Mouse (Mus musculus): ENCODE data around the gene St5. TPM values are rescaled to one million over a fixed set of nuclear protein-coding genes. Genes with fewer than 3 reads are reported as not detected.

Gene St5
- polyA plus RNA-seq, 1 experiment = 47.6 TPM

DNA sequence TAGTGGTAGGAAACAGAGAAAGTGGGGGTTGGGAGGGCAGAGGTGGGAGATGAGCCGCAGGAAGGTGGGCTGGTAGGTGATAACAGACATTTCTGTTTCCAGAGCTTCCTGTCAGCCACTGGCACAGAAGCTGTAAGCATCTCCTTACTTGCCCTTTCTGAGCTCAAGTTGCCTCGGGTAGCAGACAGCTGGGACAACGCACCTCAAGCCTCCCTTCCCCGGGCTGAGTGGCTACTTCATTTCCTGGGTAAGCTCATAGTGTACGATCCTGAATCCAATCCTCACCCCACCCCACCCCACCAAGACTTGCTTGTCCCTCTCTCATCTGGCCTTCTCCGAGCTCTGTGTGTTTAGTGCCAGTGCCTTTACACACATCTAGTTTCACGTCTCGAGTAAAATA, 115.3 kb downstream of the St5 start:
- TF ChIP-seq CTCF (conservative IDR thresholded peaks at IDR 0.05; ENCODE audit: insufficient read depth, insufficient read length, low read depth, low read length) (no peak), POLR2A (IDR thresholded peaks at IDR 0.05; ENCODE audit: low read depth, low read length) (no peak)
- H3K4me1 ChIP-seq (ENCODE audit: control insufficient read depth, insufficient read depth, low read length) = 0 out of 2 replicates have a peak, but pooled peaks cover 18% of the 10 kb centered on the region
- DNase-seq = no peak
- H3K4me3 ChIP-seq (ENCODE audit: insufficient read depth, low read depth, low read length) = no peak overlapping the region
- no peaks in the 10 kb centered on the region for H3K27me3 ChIP-seq (replicated peaks; ENCODE audit: control insufficient read depth, insufficient read depth, low read length)
- WGBS = 49% methylated on average over 8 of the region's 8 CpGs
- no peaks in the 10 kb centered on the region for H3K36me3 ChIP-seq (ENCODE audit: control insufficient read depth, insufficient read depth, low read length)
- no peak overlapping the region for H3K27ac ChIP-seq (ENCODE audit: insufficient read depth, low read depth, low read length)

DNA sequence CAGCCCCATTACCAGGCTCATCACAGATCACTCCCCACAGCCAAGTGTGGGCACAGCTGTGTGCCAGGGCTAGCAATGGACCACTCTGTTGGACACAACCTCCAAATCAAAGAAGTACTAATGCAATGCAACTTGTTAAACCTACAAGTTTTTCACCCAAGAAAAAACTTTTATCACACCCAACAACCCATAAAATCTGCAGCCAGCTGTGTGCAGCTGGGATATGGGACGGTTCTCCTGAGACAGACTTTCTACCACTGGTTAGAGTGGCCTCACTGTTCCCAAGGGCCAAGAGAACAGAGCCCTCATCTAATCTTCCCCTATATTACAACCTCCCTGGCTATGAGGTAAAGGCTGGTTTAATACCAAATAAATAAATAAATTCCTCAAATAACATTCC, 118.9 kb downstream of the St5 start:
- no peak for TF ChIP-seq POLR2A (IDR thresholded peaks at IDR 0.05; ENCODE audit: low read depth, low read length)
- no peak for TF ChIP-seq CTCF (conservative IDR thresholded peaks at IDR 0.05; ENCODE audit: insufficient read depth, insufficient read length, low read depth, low read length)
- Histone ChIP-seq H3K4me3 (ENCODE audit: insufficient read depth, low read depth, low read length) (no peak overlapping the region), H3K27me3 (replicated peaks; ENCODE audit: control insufficient read depth, insufficient read depth, low read length) (no peaks in the 10 kb centered on the region), H3K27ac (ENCODE audit: insufficient read depth, low read depth, low read length) (no peak overlapping the region), H3K36me3 (ENCODE audit: control insufficient read depth, insufficient read depth, low read length) (no peaks in the 10 kb centered on the region), H3K4me1 (ENCODE audit: control insufficient read depth, insufficient read depth, low read length) (peaks cover 11% of the 10 kb centered on the region)
- DNase-seq = no peak
- 76% methylated on average over 1 of the region's 1 CpGs for WGBS

DNA sequence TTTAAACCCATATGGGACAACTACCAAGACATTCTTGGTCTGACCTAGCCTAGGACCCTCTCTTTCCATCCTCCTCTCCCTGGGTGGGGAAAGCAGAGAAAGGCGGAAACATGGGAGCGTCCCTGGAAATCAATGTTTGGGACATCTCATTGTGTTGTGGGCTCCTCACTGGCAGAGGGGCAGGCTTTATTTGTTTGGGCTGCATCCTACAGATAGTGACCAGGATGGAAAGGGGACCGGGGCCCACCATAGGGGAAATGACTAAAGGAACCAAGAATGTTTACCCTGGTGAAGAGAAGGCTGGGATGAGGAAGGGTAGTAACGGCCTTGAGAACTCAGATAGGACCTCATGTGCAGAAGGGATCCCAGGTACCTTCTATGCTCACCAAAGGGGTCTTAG, 122.9 kb downstream of the St5 start:
- Histone ChIP-seq H3K36me3 (ENCODE audit: control insufficient read depth, insufficient read depth, low read length) (no peaks in the 10 kb centered on the region), H3K27ac (ENCODE audit: insufficient read depth, low read depth, low read length) (no peak overlapping the region), H3K4me1 (ENCODE audit: control insufficient read depth, insufficient read depth, low read length) (peaks cover 19% of the 10 kb centered on the region), H3K27me3 (replicated peaks; ENCODE audit: control insufficient read depth, insufficient read depth, low read length) (no peaks in the 10 kb centered on the region), H3K4me3 (ENCODE audit: insufficient read depth, low read depth, low read length) (no peak overlapping the region)
- WGBS = 83% methylated on average over 4 of the region's 4 CpGs
- DNase-seq = no peak
- TF ChIP-seq POLR2A (IDR thresholded peaks at IDR 0.05; ENCODE audit: low read depth, low read length) (no peak), CTCF (conservative IDR thresholded peaks at IDR 0.05; ENCODE audit: insufficient read depth, insufficient read length, low read depth, low read length) (no peak)

DNA sequence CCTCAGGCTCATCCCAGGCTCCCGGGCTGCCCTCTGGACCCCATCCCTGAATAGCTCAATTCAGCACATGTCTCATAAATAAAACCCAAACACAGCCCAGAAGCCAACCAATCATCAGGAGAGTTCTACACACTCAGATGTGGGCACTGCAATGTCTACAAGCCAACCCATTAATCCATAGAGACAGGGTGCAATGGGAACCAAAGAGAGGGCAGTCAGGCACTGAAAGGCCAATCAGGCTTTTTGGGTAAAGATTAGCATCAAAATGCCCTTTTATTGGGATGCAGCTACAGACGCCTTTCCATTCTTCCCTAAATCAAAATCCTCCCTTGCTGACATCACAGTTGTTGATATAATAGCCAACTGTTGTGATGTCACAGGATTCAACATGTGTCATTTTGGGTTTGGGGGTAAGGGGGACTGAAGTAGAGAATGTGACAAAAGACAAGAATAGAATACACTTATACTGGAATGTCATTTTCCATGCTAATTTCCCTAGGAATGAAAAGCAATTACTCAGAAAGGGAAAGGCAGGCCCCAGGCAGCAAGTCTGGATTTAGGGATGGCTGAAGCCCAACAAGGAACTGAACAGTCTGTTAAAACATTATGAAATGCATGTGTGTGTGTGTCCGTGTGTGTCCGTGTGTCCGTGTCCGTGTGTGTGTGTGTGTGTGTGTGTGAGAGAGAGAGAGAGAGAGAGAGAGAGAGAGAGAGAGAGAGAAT, 123.7 kb downstream of the St5 start:
- no peaks in the 10 kb centered on the region for H3K36me3 ChIP-seq (ENCODE audit: control insufficient read depth, insufficient read depth, low read length)
- H3K27ac ChIP-seq (ENCODE audit: insufficient read depth, low read depth, low read length) = peak overlapping the region; percentile 55
- DNase-seq = no peak
- no peak for TF ChIP-seq POLR2A (IDR thresholded peaks at IDR 0.05; ENCODE audit: low read depth, low read length)
- TF ChIP-seq CTCF (conservative IDR thresholded peaks at IDR 0.05; ENCODE audit: insufficient read depth, insufficient read length, low read depth, low read length) = no peak
- no peaks in the 10 kb centered on the region for H3K27me3 ChIP-seq (replicated peaks; ENCODE audit: control insufficient read depth, insufficient read depth, low read length)
- peaks cover 19% of the 10 kb centered on the region for H3K4me1 ChIP-seq (ENCODE audit: control insufficient read depth, insufficient read depth, low read length)
- WGBS = 61% methylated on average over 6 of the region's 6 CpGs
- H3K4me3 ChIP-seq (ENCODE audit: insufficient read depth, low read depth, low read length) = no peak overlapping the region

DNA sequence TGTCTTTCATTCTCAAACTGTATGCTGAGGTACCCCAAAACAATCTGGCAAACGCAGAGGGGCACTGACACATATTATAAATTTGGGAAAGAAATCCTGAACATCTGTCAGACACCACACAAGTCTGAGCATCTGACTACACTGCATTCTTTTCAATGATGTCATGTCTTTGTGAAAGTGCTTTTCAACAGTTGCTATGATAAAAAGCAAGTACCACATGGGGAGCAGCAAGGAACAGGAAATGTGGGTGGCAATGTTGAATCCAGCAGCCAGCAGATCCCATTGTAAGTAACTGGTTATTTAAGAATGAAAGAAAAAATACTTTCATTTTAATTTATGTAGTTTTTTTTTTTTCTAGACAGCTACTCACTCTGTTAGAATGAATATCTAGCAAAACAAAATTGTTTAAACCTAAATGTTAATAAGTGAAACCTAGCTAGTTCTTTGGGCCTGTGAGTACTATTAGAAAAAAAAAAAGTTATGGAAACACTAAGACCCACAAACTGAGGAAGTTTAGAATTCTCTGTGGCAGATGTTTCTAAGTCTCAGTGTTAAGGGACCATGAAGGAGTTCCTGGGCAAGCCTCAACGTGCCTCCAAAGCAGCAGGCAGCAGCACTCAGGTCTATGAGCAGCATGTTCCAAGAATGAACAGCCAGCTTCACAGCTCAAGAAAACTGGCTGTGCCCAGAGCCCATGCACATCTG, 124.4 kb downstream of the St5 start:
- Histone ChIP-seq H3K27ac (ENCODE audit: insufficient read depth, low read depth, low read length) (peak overlapping the region; percentile 55), H3K4me3 (ENCODE audit: insufficient read depth, low read depth, low read length) (no peak overlapping the region), H3K27me3 (replicated peaks; ENCODE audit: control insufficient read depth, insufficient read depth, low read length) (no peaks in the 10 kb centered on the region), H3K36me3 (ENCODE audit: control insufficient read depth, insufficient read depth, low read length) (no peaks in the 10 kb centered on the region), H3K4me1 (ENCODE audit: control insufficient read depth, insufficient read depth, low read length) (peaks cover 19% of the 10 kb centered on the region)
- WGBS = 53% methylated on average over 2 of the region's 2 CpGs
- DNase-seq = no peak
- TF ChIP-seq POLR2A (IDR thresholded peaks at IDR 0.05; ENCODE audit: low read depth, low read length) = no peak
- no peak for TF ChIP-seq CTCF (conservative IDR thresholded peaks at IDR 0.05; ENCODE audit: insufficient read depth, insufficient read length, low read depth, low read length)

DNA sequence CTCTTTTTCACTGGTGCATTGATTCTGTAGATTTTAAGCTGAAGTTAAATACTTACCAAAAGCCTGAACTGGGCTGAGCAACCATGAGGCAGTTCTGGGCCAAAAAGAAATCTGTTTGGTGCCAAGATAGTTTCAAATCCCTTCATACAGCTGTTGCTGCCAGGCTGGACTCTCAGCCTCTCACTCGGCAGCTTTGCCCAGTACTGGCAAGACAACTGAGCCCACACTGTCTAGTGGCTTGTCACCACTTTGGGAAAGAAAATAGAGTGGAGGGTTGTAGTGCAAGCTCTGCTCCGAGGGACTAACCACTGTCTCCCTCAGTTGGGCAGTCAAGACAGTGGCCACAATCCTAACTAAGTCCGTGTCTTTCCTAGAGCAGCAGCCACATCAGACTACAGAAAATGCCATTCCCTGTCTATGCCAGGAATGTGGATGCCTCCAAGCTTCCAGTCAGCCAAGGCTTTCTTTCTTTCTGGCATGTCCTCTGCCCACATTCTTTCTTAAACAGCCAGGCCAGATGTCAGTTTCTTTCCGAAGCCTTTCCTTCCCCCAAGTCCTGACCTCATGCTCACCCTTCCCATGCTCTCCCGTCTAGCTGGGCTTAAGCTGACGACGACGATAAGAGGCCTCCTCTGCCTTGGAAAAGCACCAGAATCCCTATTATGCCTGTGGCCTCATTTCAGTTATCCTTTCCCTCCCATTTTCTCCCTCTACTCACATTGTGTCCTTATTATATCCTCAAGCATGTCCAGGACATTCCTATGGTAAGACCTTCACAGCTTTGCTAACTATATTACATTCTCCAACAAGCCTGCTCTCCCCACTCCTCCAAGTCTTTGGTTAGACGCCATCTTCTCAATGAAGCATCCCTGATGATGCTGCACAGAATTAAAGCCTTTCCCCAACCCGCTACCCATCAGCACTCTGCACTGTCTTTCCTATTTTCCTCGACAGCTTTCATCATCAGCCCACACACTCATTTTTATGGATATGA, 126.8 kb downstream of the St5 start:
- TF ChIP-seq POLR2A (IDR thresholded peaks at IDR 0.05; ENCODE audit: low read depth, low read length) = no peak
- TF ChIP-seq CTCF (conservative IDR thresholded peaks at IDR 0.05; ENCODE audit: insufficient read depth, insufficient read length, low read depth, low read length) = no peak
- no peak overlapping the region for H3K4me3 ChIP-seq (ENCODE audit: insufficient read depth, low read depth, low read length)
- H3K36me3 ChIP-seq (ENCODE audit: control insufficient read depth, insufficient read depth, low read length) = no peaks in the 10 kb centered on the region
- H3K27ac ChIP-seq (ENCODE audit: insufficient read depth, low read depth, low read length) = peak overlapping the region; percentile 42
- DNase-seq = peak; percentile 40
- no peaks in the 10 kb centered on the region for H3K27me3 ChIP-seq (replicated peaks; ENCODE audit: control insufficient read depth, insufficient read depth, low read length)
- WGBS = 40% methylated on average over 11 of the region's 11 CpGs
- H3K4me1 ChIP-seq (ENCODE audit: control insufficient read depth, insufficient read depth, low read length) = peaks cover 19% of the 10 kb centered on the region

Data from kidney, adult 2 months (tissue).